Mouse (Mus musculus) midbrain, embryonic 12.5 days (tissue): ENCODE results near the gene Med11. TPM values are rescaled to one million over a fixed set of nuclear protein-coding genes. Genes with fewer than 3 reads are reported as not detected.
"Not testable (repeated sequence)": the region's sequence is repeated elsewhere in the genome, so short reads cannot be mapped to it uniquely, and the experiment has no call there.

ENCODE experiments used
- ATAC-seq: fragments of 200-750 bp; cut with Nextera tagmentation; 2 replicates; pipeline ENCODE4 v1.8.0; 2017; ENCODE audit warnings: low read depth, moderate TSS enrichment, moderate library complexity; ENCODE audit not compliant: low FRiP score
- H3K27ac ChIP-seq: fragments of 300-500 bp; sonication (generic); replicated peaks from 2 replicates; pipeline ENCODE4 v1.5.1; 2016; ENCODE audit warnings: mild to moderate bottlenecking
- H3K27me3 ChIP-seq: fragments of 300-500 bp; sonication (generic); 2 replicates; pipeline ENCODE4 v1.6.1; 2016; ENCODE audit warnings: mild to moderate bottlenecking
- H3K36me3 ChIP-seq: fragments of 300-500 bp; sonication (generic); 2 replicates; pipeline ENCODE4 v1.6.1; 2016
- H3K4me1 ChIP-seq: fragments of 300-500 bp; sonication (generic); 2 replicates; pipeline ENCODE4 v1.6.1; 2016
- H3K4me2 ChIP-seq: fragments of 300-500 bp; sonication (generic); replicated peaks from 2 replicates; pipeline ENCODE4 v1.6.1; 2016; ENCODE audit warnings: mild to moderate bottlenecking, moderate library complexity
- H3K4me3 ChIP-seq: fragments of 300-500 bp; sonication (generic); 2 replicates; pipeline ENCODE4 v1.5.1; 2016; ENCODE audit warnings: mild to moderate bottlenecking
- H3K9ac ChIP-seq: fragments of 300-500 bp; sonication (generic); replicated peaks from 2 replicates; pipeline ENCODE4 v1.6.1; 2016; ENCODE audit warnings: mild to moderate bottlenecking, moderate library complexity
- H3K9me3 ChIP-seq: fragments of 300-500 bp; sonication (generic); 2 replicates; pipeline ENCODE4 v1.6.1; 2016; ENCODE audit warnings: mild to moderate bottlenecking
- WGBS: fragments of 180-500 bp; shearing (Covaris S2); methylation state at CpG from one replicate; pipeline ENCODE4 v1.1.7; 2016; 5-methylcytosine and 5-hydroxymethylcytosine counted together
- polyA plus RNA-seq: library from polyadenylated mRNA; unstranded; fragments of >200 nt; fragmentation: Nextera tagmentation; extraction: Ambion mirVana; gene quantifications from 2 replicates; pipeline ENCODE4 v1.2.1, GENCODE M21; 2016

The Med11 gene
- polyA plus RNA-seq, 1 experiment from 2014 or later: 39.2 TPM

- no peak overlapping the region for H3K4me2 ChIP-seq
- WGBS: 87% methylated on average over 2 of the region's 2 CpGs
- no peaks in the 10 kb centered on the region for H3K9me3 ChIP-seq
These were observed 793 bp upstream of the Med11 start for GRCm38 (mm10) chr11:70450926-70451325.

GRCm38 (mm10) chr11:70453261-70454044, 1.7 kb downstream of the Med11 start:
- Histone ChIP-seq H3K27me3 (peaks cover under 1% of the 10 kb centered on the region), H3K36me3 (peaks cover 4% of the 10 kb centered on the region; the same call in 1 of the 2 replicates), H3K4me3 (no peak overlapping the region), H3K4me2 (peak overlapping the region; percentile 65; the same call in 1 of the 2 replicates), H3K27ac (no peak overlapping the region), H3K9me3 (no peaks in the 10 kb centered on the region), H3K9ac (0 out of 2 replicates have a peak overlapping the region, but pooled peaks have one; percentile 24), H3K4me1 (peaks cover 16% of the 10 kb centered on the region)
- 92% methylated on average over 9 of the region's 9 CpGs for WGBS
- ATAC-seq: no peak

More at GRCm38 (mm10) chr11:70450926-70451325, 793 bp upstream of the Med11 start:
- no peak for ATAC-seq
- Histone ChIP-seq H3K27me3 (no peaks in the 10 kb centered on the region), H3K27ac (no peak overlapping the region), H3K4me3 (no peak overlapping the region), H3K4me1 (peaks cover 16% of the 10 kb centered on the region), H3K9ac (no peak overlapping the region), H3K36me3 (peaks cover 4% of the 10 kb centered on the region; the same call in 1 of the 2 replicates)

- Histone ChIP-seq H3K36me3 (no peaks in the 10 kb centered on the region), H3K9ac (peak within 1 kb of the TSS; percentile 52), H3K27ac (no peak within 1 kb of the TSS), H3K27me3 (peaks cover 44% of the 10 kb centered on the region), H3K4me1 (peaks cover 10% of the 10 kb centered on the region), H3K4me2 (peak within 1 kb of the TSS; percentile 70), H3K4me3 (peak within 1 kb of the TSS; percentile 43), H3K9me3 (no peaks in the 10 kb centered on the region)
- WGBS: 17% methylated on average over 30 of the region's 32 CpGs
- no peak for ATAC-seq
These were observed 7.2 kb downstream of the Med11 start, which contains the start of gene Zmynd15 for GRCm38 (mm10) chr11:70458688-70459600. Gene Zmynd15 (plus strand): TSS chr11:70459433.

- Histone ChIP-seq H3K27ac (no peak within 1 kb of the TSS), H3K27me3 (peaks cover 51% of the 10 kb centered on the region), H3K36me3 (no peaks in the 10 kb centered on the region), H3K4me1 (peaks cover 10% of the 10 kb centered on the region), H3K4me3 (peak within 1 kb of the TSS; percentile 43), H3K9ac (peak within 1 kb of the TSS; percentile 52), H3K4me2 (peak within 1 kb of the TSS; percentile 70), H3K9me3 (no peaks in the 10 kb centered on the region)
- WGBS: 6% methylated on average over 30 of the region's 30 CpGs
- ATAC-seq: no peak
These were observed 7.9 kb downstream of the Med11 start, which contains the start of gene Cxcl16 for GRCm38 (mm10) chr11:70459601-70460101. Gene Cxcl16 (minus strand): TSS chr11:70459984.

GRCm38 (mm10) chr11:70463970-70464369, 12.3 kb downstream of the Med11 start:
- Histone ChIP-seq H3K27ac (no peak overlapping the region), H3K4me2 (no peak overlapping the region), H3K27me3 (peaks cover 73% of the 10 kb centered on the region), H3K36me3 (no peaks in the 10 kb centered on the region), H3K4me3 (no peak overlapping the region), H3K9me3 (no peaks in the 10 kb centered on the region), H3K4me1 (peaks cover 17% of the 10 kb centered on the region), H3K9ac (no peak overlapping the region)
- WGBS: 78% methylated on average over 5 of the region's 5 CpGs
- ATAC-seq: no peak

- H3K9ac ChIP-seq: 0 out of 2 replicates have a peak overlapping the region, but pooled peaks have one; percentile 1
- H3K4me1 ChIP-seq: peaks cover 9% of the 10 kb centered on the region; the same call in 1 of the 2 replicates
These were observed 13.5 kb downstream of the Med11 start for GRCm38 (mm10) chr11:70465211-70465610.

GRCm38 (mm10) chr11:70465824-70466223, 14.1 kb downstream of the Med11 start:
- 16% methylated on average over 23 of the region's 23 CpGs for WGBS
- Histone ChIP-seq H3K27me3 (peaks cover 54% of the 10 kb centered on the region), H3K36me3 (no peaks in the 10 kb centered on the region), H3K27ac (no peak overlapping the region), H3K4me3 (0 out of 2 replicates have a peak overlapping the region, but pooled peaks have one; percentile 9), H3K4me1 (peaks cover 9% of the 10 kb centered on the region; the same call in 1 of the 2 replicates), H3K9me3 (no peaks in the 10 kb centered on the region), H3K9ac (no peak overlapping the region), H3K4me2 (peak overlapping the region; percentile 31)
- no peak for ATAC-seq

More at GRCm38 (mm10) chr11:70465211-70465610, 13.5 kb downstream of the Med11 start:
- no peak for ATAC-seq
- Histone ChIP-seq H3K4me2 (peak overlapping the region; percentile 31), H3K4me3 (peak overlapping the region; percentile 11; the same call in 1 of the 2 replicates), H3K27ac (no peak overlapping the region), H3K9me3 (no peaks in the 10 kb centered on the region), H3K36me3 (no peaks in the 10 kb centered on the region), H3K27me3 (peaks cover 60% of the 10 kb centered on the region)
- 23% methylated on average over 16 of the region's 16 CpGs for WGBS

GRCm38 (mm10) chr11:70467902-70468619, 16.3 kb downstream of the Med11 start:
- Histone ChIP-seq H3K9me3 (no peaks in the 10 kb centered on the region), H3K27ac (no peak overlapping the region), H3K36me3 (no peaks in the 10 kb centered on the region), H3K27me3 (peaks cover 43% of the 10 kb centered on the region), H3K4me3 (no peak overlapping the region), H3K4me1 (peaks cover 9% of the 10 kb centered on the region; the same call in 1 of the 2 replicates), H3K9ac (no peak overlapping the region), H3K4me2 (no peak overlapping the region)
- no peak for ATAC-seq
- 90% methylated on average over 5 of the region's 5 CpGs for WGBS

- WGBS: 85% methylated on average over 3 of the region's 3 CpGs
- peaks cover 9% of the 10 kb centered on the region; the same call in 1 of the 2 replicates for H3K4me1 ChIP-seq
- no peak overlapping the region for H3K4me2 ChIP-seq
- H3K9me3 ChIP-seq: no peaks in the 10 kb centered on the region
- H3K36me3 ChIP-seq: no peaks in the 10 kb centered on the region
- no peak overlapping the region for H3K27ac ChIP-seq
- ATAC-seq: no peak
- H3K4me3 ChIP-seq: no peak overlapping the region
- peaks cover 27% of the 10 kb centered on the region for H3K27me3 ChIP-seq
- no peak overlapping the region for H3K9ac ChIP-seq
These were observed 18.0 kb downstream of the Med11 start for GRCm38 (mm10) chr11:70469764-70470163.

- Histone ChIP-seq H3K4me1 (no peaks in the 10 kb centered on the region), H3K4me3 (no peak overlapping the region), H3K36me3 (no peaks in the 10 kb centered on the region), H3K4me2 (no peak overlapping the region), H3K9ac (no peak overlapping the region), H3K27ac (no peak overlapping the region), H3K9me3 (no peaks in the 10 kb centered on the region), H3K27me3 (no peaks in the 10 kb centered on the region)
- ATAC-seq: no peak
These were observed 21.0 kb downstream of the Med11 start for GRCm38 (mm10) chr11:70472716-70473115.

- ATAC-seq: not testable (repeated sequence)
- WGBS: 85% methylated on average over 5 of the region's 5 CpGs
These were observed 21.6 kb downstream of the Med11 start for GRCm38 (mm10) chr11:70473291-70473690.

More at GRCm38 (mm10) chr11:70473291-70473690, 21.6 kb downstream of the Med11 start:
- not testable (repeated sequence) for H3K9me3 ChIP-seq, H3K27me3 ChIP-seq, H3K4me1 ChIP-seq, H3K9ac ChIP-seq, H3K4me2 ChIP-seq, H3K36me3 ChIP-seq, H3K4me3 ChIP-seq, H3K27ac ChIP-seq
